Mouse (Mus musculus): ENCODE measurements at regions not wholly inside any gene's neighbourhood (a gene's known extent, or its start where the extent isn't known, plus 50 kb on each side); places are given as distances from the start of the nearest gene placed in this dataset.
A peak's percentile ranks its signal among the peaks of the same experiment; 100 is the strongest.

- no peak for DNase-seq (ENCODE audit: low spot score)
These were observed 329.1 kb upstream of the Spred2 start for GRCm38 (mm10) chr11:19595107-19595506.

GRCm38 (mm10) chr11:19596336-19596735 lies 327.8 kb upstream of the Spred2 start:
- DNase-seq (ENCODE audit: low spot score) = no peak

GRCm38 (mm10) chr11:19599433-19599832 lies 324.7 kb upstream of the Spred2 start:
- DNase-seq (ENCODE audit: low spot score) = no peak

DNA sequence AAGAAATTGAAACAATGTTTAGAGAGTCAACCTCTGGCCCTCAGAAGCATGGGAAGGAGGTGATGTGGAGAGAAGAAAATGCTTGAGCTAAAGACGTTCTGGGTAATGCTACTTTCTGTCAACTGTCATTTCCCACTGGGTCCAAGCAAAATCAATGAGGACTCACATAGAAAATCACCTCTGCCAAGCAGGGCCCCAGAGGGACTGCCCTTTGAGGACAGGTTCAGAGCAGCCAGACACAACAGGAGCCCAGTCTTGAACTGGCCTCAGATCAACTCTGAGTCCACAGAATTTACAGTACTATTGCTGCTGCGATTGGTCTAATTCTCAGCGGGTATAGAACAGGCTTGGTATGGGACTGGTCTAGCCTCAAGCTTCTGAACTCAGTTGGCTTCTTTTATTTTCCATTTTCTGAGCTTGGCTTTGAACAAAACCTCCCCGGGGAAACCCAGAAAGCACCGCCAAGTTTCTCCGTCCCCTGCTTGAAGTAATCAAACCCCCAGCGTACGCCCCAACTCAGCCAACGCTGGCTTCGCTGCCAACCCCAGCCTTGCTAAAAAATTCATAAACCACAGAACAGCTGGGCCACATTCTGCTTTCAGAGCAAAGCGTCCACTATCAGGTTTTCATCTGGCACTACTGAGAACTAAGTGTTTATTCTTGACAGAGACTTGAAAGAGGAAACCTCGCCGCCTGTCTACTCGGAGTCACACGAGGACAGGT lies 322.8 kb upstream of the Spred2 start:
- DNase-seq (ENCODE audit: low spot score) = no peak

GRCm38 (mm10) chr11:19602496-19602895 lies 321.7 kb upstream of the Spred2 start:
- no peak for DNase-seq (ENCODE audit: low spot score)

GRCm38 (mm10) chr11:19605602-19606001 lies 318.6 kb upstream of the Spred2 start:
- DNase-seq (ENCODE audit: low spot score) = no peak

GRCm38 (mm10) chr11:19606943-19607342 lies 317.2 kb upstream of the Spred2 start:
- DNase-seq (ENCODE audit: low spot score) = no peak

DNA sequence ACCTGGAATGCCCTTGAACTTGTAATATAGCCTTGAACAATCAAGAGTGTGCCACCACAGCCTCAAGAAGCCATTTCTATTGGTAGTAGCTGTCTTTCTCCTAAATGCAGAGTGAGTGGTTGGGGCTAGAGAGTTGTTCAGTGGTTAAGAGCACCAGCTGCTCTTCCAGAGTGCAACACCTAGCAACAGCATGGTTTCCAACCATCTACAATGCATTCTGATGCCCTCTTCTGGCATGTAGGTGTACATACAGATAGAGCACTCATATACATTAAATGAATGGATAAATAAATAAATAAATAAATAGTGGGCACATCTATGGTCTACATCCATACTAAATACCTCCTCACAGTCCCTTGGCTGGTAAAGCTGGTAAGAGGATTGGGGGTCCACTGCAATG lies 316.2 kb upstream of the Spred2 start:
- DNase-seq (ENCODE audit: low spot score) = no peak

- DNase-seq (ENCODE audit: low spot score) = no peak
These were observed 315.7 kb upstream of the Spred2 start for GRCm38 (mm10) chr11:19608523-19608922.

DNA sequence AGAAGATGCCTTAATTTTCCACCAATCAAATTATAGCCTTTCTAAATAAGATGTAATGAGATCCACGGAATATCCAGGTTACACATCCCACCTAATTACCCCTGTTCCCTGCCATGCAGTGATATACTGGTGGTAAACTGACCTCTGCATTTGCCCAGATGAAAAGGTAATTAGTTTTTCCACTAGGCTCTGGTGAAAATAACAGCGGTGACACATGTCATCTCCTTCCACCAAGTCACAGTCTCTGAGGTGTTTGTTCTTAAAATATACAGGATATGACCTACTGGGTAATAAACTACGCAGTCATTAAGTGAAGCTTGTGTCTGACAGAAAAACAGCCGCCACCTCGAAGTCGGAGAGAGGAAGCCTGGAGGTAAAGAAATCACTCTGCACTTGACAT lies 313.6 kb upstream of the Spred2 start:
- no peak for DNase-seq (ENCODE audit: low spot score)

GRCm38 (mm10) chr11:19611217-19611616 lies 313.0 kb upstream of the Spred2 start:
- DNase-seq (ENCODE audit: low spot score) = no peak

DNA sequence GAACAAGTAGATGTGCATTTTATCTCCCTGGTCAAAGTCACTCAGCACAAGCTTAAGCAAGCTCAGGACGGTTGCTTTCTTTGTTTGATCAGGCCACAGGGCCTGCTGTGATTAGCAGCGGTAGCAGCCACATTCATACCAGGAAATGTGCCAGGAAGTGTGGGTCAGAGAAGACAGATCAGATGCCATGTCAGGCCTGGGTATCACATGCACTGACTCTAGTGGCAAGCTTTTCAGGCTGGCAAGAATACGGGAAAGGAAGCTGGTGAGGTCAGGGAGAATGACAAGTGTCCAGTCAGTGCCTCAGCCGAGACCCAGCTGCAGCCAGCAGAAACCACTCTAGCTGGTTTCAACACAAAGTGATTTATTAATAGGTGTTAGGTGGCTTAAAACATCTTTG lies 307.7 kb upstream of the Spred2 start:
- no peak for DNase-seq (ENCODE audit: low spot score)

GRCm38 (mm10) chr11:19619494-19619893 lies 304.7 kb upstream of the Spred2 start:
- no peak for DNase-seq (ENCODE audit: low spot score)

DNA sequence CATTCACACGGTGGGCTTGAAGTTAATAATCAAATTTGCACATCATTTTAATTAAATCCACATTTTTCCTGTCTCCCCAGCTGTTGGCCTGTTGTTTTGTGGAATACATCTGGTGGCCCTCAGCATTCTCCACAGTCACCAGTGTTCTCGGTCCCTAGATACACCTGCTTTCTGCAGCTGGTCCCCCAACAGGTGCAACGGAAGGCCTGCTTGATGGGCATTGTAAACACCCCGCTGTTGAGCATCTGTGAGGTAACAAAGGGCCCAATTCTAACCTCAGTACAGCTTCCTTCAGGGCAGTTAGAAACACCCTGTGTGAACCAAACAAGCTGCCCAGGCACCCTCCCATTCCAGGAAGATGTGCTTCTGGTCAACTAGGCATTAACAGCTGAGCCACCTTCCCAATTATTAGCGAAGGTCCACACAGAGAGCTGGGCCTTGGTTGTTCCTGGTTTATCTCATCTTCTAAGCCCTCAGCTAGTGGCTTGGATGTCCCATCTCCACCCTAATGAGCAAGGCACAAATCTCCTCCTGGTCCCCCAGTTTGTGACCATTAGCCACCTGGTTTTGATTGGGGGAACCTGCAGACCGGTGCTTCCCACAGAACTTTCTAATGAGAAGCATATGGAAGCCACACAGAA lies 293.0 kb upstream of the Spred2 start:
- DNase-seq (ENCODE audit: low spot score) = no peak

- DNase-seq (ENCODE audit: low spot score) = no peak
These were observed 291.7 kb upstream of the Spred2 start for GRCm38 (mm10) chr11:19632477-19632876.

GRCm38 (mm10) chr11:19633621-19634020 lies 290.6 kb upstream of the Spred2 start:
- no peak for DNase-seq (ENCODE audit: low spot score)

DNA sequence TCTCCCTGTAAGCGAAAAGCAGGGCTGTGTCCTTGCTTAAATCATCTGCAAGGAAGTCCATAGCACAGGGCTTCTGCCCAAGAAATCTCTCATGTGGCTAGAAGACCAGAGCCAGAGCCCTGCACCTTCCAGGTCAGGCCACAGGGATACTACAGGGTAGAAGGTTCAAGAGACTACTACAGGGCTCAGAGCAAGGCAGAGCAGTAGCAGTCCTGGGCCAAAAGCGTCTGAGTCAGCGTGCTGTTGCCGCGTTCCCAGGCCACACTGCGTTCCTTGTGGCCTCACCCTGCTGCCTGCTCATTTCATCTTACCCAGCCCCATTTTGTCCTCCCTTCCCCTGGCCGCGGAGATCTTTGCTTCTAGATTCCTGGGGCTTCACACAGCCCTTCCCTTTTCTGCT lies 283.0 kb upstream of the Spred2 start:
- DNase-seq (ENCODE audit: low spot score) = no peak

DNA sequence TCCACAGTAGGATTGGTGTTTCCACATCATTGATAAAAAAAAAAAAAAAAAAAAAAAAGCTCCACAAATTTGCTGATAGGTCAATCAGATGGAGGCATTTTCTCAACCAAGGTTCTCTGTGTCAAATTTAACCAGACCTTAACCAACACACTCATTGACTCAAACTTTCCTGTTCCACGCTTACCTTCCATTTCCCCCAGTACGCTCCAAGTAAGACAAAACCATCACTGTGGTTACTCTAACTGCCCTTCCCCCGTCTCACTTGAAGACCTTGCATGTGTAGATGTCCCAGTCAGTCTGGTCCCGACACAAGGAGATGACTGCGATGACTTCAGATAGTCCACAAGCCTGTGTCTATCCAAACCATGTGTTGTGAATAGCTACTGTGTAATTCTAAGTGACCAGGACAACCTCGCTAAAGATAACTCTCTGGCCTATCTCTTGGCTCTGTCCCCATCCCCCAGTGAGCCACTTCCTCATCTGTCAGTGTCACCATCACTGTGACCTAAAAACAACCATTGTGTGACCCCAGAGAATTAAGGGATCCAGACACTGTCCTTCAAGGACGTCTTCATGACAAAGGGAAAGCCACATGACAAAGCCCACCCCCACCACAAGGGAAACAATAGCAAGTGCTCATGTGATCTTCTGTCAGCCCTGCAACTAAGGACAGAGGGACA lies 279.9 kb upstream of the Spred2 start:
- no peak for DNase-seq (ENCODE audit: low spot score)

DNA sequence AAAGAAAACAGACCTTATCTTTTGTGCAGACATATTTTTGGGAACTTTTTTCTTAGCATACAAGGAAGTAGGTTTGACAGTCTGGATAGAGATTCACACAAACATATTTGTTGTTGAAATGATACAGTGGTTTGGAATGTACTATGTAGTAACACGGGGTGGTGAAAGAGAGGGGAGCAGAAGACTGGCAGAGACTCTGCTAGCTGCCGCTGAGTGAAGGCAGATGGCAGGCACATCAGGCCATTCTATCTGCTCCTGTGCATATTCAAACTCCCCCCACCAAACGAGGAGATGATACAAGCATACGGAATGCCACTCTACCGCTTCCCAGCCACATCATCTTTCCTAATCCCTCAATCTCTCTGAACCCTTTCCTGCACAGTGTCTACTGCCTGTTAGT lies 279.1 kb upstream of the Spred2 start:
- DNase-seq (ENCODE audit: low spot score) = peak; percentile 4

GRCm38 (mm10) chr11:19651522-19651921 lies 272.7 kb upstream of the Spred2 start:
- DNase-seq (ENCODE audit: low spot score) = no peak

DNA sequence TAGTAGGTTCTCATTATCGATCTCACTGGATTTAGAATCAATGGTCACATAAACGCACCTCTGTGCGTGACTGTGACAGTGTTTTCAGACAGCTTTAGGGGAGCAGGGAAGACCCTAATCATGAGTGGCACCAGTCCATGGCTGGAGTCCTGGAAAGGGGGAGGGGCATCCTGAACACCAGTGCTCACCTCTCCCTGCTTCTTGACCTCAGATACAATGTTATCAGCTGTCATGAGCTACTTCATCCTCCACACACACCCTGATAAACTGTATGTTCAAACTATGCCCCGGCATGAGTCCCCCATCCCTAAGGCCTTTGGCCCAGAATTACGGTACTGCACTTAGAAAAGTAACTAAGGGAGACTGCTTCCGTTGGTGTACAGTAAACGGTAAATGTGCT lies 272.2 kb upstream of the Spred2 start:
- DNase-seq (ENCODE audit: low spot score) = no peak

DNA sequence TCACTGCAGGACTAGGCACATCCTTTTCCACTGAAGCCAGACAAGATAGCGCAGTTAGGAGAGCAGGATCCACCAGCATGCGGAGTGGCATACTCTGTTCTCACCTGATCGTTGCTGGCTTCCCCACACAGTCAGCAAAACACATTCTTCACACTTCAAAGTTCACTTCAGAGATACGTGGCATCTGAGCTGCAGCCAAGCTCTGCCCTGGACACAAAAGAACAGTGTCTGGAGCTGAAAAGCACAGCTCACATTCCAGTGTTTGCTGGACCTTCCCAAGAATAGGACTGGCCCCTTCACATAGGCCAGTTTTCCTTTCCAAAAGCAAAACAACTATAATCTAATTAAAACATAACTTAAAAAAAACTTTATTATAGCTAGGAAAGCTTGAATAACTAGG lies 264.7 kb upstream of the Spred2 start:
- DNase-seq (ENCODE audit: low spot score) = no peak

- DNase-seq (ENCODE audit: low spot score) = no peak
These were observed 257.4 kb upstream of the Spred2 start for GRCm38 (mm10) chr11:19666732-19667131.

Measured in layer of hippocampus, adult 11-12 months (tissue).